Mouse (Mus musculus): ENCODE results near the gene Kcnq4.
A peak's percentile ranks its signal among the peaks of the same experiment; 100 is the strongest.

Gene Kcnq4

DNA sequence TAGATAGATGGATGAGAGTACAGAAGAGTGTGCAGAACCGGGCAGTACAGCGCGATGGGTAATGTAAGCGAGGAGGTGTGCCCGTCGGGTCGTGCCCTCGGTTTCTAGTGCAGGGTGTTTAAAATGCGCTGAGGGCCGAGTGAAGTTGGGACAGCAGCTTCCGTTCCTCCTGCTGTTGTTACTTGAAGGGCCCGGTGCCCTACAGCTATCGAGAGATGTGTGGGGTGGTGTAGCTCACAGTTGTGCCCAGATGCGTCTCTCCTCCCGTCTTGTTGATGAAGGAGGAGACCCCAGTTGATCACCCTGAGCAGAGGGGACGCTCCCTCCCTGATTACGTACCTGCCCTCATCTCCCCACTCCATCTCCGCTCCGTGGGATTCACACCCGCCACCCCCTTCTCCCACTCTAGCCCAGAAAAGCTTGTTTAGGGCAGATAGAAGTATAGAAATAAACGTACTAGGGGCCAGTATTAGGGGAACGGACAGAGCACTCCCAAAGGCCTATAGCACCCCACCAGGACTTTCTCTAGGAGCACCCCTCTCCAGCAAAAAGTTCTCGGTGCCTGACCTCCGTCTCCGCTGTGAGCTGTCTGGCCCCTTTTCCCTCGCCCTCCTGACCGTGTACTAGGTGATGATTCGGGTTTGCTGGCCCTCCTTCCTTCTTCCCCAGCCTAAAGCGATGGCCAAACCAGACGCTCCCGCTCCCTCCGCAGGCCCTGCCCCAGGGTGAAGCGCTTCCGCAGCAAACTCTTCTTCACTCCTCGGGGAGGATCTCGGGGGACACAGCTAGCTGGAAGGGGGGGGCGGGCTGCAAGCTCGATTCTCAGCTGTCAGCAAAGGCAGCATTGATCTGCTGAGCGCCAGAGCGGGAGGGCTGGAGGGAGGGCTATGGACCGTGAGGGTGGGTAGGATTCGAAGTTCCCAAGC, at the start of gene Kcnq4:
Gene Kcnq4 (minus strand): TSS at position 672 of the 926 bp plus-strand sequence.
- DNase-seq = no peak

- DNase-seq = no peak
Measured at GRCm38 (mm10) chr4:120796687-120797086, 48.3 kb upstream of the Kcnq4 start.

- DNase-seq = no peak
Measured at GRCm38 (mm10) chr4:120795646-120796045, 47.2 kb upstream of the Kcnq4 start.

DNA sequence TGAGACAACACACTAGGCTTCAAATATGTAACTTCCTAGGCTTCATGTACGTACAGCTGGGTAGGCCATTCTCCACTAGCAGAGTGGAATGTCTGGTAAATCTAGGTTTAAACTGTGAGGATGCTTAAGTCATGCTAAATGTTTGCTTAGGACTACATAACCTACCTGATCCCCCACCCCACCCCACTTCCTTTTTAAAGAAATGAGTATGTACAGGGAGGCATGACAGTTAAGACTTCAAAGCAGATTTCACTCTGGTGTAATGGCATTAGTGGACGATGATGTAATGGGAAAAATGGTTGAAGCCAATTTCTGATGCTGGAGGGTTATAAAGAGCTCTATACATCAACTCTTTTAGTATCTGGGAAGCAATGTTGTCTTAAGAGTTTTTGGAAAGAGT, 44.5 kb upstream of the Kcnq4 start:
- no peak for DNase-seq

GRCm38 (mm10) chr4:120790027-120790426, 41.6 kb upstream of the Kcnq4 start:
- no peak for DNase-seq

DNA sequence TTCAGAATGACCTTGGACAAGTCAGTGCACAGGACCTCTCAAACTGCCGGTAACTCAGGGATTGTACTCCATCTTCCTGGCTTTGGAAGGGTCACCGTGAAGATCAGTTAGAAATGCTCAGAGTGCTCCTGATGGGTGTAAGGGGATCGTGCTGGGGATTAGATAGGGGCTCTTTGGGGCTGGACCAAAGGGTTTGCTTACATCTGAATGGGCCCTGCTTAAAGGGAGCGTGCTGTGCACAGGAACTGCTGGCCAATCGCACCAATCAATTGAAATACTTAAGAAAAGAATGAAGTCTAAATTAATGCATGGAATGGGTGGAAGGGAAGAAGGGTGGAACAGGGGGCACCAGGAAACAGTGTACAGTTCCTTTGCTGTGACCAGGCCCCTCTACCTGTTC, 7.4 kb upstream of the Kcnq4 start:
- DNase-seq = no peak

GRCm38 (mm10) chr4:120755299-120755698, 6.9 kb upstream of the Kcnq4 start:
- DNase-seq = peak; percentile 71 to 76

GRCm38 (mm10) chr4:120749601-120750000, 1.2 kb upstream of the Kcnq4 start:
- DNase-seq = no peak

DNA sequence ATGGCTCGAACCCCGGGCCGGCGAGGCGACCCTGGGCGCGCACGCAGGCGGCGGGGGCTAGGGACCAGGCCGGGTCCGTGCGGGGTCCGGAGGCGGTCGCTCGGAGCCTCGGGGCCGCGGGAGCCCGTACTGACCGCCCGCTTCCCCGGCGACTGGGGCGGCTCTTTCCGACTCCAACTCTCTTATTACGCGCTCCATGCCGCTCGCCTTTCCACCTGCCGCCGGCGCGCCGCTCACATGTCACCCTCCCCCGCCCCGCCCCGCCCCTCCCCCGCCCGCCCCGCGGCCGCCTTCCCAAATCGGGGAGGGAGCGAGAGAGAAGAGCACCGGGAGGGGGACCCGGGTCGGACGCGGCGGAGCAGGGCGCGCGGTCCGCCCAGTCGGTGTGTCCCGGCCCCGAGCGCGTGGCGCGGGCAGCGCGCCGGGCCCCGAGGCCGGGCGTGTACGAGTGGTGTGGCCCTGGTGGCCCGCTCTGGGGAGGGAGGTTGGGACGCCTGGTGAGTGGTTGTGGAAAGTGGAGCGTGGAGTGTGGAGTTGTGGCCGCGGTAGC, 1.1 kb downstream of the Kcnq4 start:
- no peak for DNase-seq

- no peak for DNase-seq
Measured at GRCm38 (mm10) chr4:120746552-120747150, 1.8 kb downstream of the Kcnq4 start.

- DNase-seq = no peak
Measured at GRCm38 (mm10) chr4:120745731-120746551, 2.5 kb downstream of the Kcnq4 start.

DNA sequence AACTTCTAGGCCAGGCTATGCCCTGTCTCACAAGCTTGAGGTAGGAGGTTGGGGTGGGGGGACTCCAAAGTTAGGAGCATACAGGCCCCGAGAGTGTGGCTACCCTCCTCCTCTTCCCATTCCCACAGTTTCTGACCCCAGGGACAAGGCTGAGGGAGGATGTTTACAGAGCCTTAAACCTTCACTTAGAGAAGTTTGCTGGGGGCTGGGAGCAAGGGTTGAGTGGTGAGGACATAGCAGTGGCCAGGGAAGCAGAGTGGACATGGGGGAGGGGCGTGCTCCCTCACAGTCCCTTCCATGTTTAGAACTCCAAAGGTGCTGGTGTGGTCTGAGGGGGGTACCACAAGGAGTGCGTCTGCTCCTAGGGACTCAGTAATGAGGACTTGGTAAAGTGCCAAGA, 4.8 kb downstream of the Kcnq4 start:
- no peak for DNase-seq

GRCm38 (mm10) chr4:120741303-120741702, 7.1 kb downstream of the Kcnq4 start:
- DNase-seq = no peak

- no peak for DNase-seq
Measured at GRCm38 (mm10) chr4:120734012-120734622, 14.3 kb downstream of the Kcnq4 start.

GRCm38 (mm10) chr4:120732737-120733136, 15.7 kb downstream of the Kcnq4 start:
- DNase-seq = no peak

DNA sequence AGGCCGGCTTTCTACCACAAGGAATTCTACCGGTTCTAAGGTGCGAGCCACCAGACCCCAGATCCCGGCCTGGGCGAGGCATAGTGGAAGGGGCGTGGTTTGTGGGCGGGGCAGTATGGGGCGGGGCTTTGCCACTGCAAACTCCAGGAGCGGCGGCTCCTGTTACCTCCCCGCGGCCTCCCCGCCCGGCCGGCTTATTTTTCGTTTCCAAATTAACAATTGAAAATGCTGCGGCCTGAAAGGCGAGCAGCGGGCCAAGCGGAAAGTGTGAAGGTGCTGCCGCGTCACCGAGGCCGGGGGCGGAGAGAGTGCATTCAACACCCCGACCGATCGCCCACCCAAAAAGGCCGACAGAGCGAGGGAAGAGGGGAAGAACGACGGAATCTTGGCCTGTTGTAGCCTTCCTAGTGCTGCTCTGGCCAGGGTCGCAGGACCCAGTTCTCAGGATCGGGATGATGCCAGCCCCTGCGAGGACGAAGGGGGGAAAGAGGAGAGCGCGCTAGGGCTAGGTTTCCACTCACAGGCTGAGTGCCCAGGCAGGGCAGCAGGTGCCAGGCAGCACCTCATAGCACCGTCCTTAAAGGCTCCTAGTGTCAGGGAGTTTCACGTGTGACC, 17.3 kb downstream of the Kcnq4 start:
- DNase-seq = peak; percentile 67 to 68

GRCm38 (mm10) chr4:120730574-120730973, 17.8 kb downstream of the Kcnq4 start:
- no peak for DNase-seq

GRCm38 (mm10) chr4:120730146-120730545, 18.3 kb downstream of the Kcnq4 start:
- DNase-seq = no peak

GRCm38 (mm10) chr4:120729441-120729840, 19.0 kb downstream of the Kcnq4 start:
- DNase-seq = no peak

- no peak for DNase-seq
Measured at GRCm38 (mm10) chr4:120727842-120728241, 20.6 kb downstream of the Kcnq4 start.

GRCm38 (mm10) chr4:120726174-120726573, 22.2 kb downstream of the Kcnq4 start:
- DNase-seq = no peak

DNA sequence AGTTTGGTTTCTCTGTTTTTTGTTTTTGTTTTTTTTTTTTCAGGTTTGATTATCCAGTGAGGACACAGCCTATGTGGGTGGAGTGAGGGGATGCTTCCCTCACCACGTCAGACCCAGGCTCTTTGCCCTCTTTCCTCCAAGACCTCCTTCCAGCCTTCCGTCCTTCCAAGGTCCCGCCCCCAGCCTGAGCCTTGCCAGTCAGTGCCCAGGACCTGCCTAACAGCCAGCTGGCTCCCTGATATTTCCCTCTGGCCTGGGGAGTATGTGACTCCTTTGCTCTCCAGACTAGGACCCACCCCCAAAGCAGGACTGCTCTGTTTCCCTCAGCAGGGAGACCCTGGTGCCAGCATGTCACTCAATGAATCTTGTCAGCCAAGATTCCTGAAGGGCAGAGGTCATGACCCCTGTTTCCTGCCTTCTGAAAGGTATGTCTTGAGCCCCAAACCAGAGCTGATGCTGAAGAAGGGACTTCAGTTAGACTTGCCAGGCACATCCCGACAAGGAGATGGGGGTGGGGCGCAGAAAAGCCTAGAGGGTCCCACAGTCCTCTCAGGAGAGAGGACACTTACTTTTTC, 22.8 kb downstream of the Kcnq4 start:
- DNase-seq = no peak

Measured in B cell, adult 2 months (primary cell).